In the genomic region with DNA sequence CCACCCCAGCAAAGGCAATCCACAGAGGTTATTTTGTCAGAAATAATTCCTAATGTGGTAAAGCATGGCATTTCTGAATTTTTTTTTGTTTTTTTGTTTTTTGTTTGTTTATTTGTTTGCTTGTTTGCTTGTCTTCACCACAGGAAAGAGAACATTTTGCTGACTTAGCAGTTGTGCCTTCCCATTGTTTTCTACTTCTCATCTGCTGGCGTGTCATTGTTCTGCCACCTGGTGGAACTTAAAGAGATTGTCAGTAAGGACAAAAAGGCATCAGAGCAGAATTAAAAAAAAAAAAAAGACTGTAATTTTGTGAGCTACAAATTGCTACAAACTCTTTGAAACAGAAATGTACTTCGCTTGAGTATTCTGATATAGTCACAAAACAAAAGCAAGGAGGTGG, we compare ENCODE assay signal across 16 mouse cellular contexts.
DNase-seq lines count a peak whose midpoint lies in the region; ATAC-seq lines count a peak whose summit lies in the region.
"Had no signal": no experiment of that assay in that cellular context is flagged by ENCODE, and none has a peak within 500 bp of the region (broad histone marks: within the 10 kb centered on the region; RNA-seq: fewer than 3 reads in every experiment).

No protein-coding gene starts in this region.

- no peak overlapping the region for H3K4me3 ChIP-seq in embryonic facial prominence, embryonic 11.5 days (ENCODE audit: low read depth, low read length)
- no peak overlapping the region for H3K4me3 ChIP-seq in embryonic facial prominence, embryonic 10.5 days
- H3K4me3 ChIP-seq in kidney, embryonic 15.5 days (replicated peaks): no peak overlapping the region
- H3K4me3 ChIP-seq: forebrain, embryonic 13.5 days; heart, embryonic 13.5 days; limb, embryonic 15.5 days; midbrain, embryonic 10.5 days; neural tube, embryonic 15.5 days had no signal

- H3K4me2 ChIP-seq in embryonic facial prominence, embryonic 11.5 days (ENCODE audit: low read depth, low read length): no peak overlapping the region
- H3K4me2 ChIP-seq in kidney, embryonic 15.5 days: no peak overlapping the region
- H3K4me2 ChIP-seq: forebrain, embryonic 13.5 days; heart, embryonic 13.5 days; limb, embryonic 15.5 days; neural tube, embryonic 15.5 days had no signal

- H3K9ac ChIP-seq in embryonic facial prominence, embryonic 11.5 days (replicated peaks; ENCODE audit: low read length): no peak overlapping the region
- no peak overlapping the region for H3K9ac ChIP-seq in kidney, embryonic 15.5 days
- H3K9ac ChIP-seq: forebrain, embryonic 13.5 days; heart, embryonic 13.5 days; limb, embryonic 15.5 days; neural tube, embryonic 15.5 days had no signal

- WGBS in embryonic facial prominence, embryonic 11.5 days: 25% methylated on average over 2 of the region's 2 CpGs
- 27% methylated on average over 2 of the region's 2 CpGs for WGBS in embryonic facial prominence, embryonic 10.5 days
- WGBS in kidney, embryonic 15.5 days: 25% methylated on average over 2 of the region's 2 CpGs

- H3K36me3 ChIP-seq in embryonic facial prominence, embryonic 11.5 days (replicated peaks; ENCODE audit: control insufficient read depth, insufficient read depth, low read depth, low read length): no peaks in the 10 kb centered on the region
- no peaks in the 10 kb centered on the region for H3K36me3 ChIP-seq in embryonic facial prominence, embryonic 10.5 days (replicated peaks)
- no peaks in the 10 kb centered on the region for H3K36me3 ChIP-seq in kidney, embryonic 15.5 days
- H3K36me3 ChIP-seq: heart, embryonic 13.5 days; limb, embryonic 15.5 days; midbrain, embryonic 10.5 days; neural tube, embryonic 15.5 days had no signal

- no peak for ATAC-seq in embryonic facial prominence, embryonic 11.5 days (replicated peaks; ENCODE audit: insufficient number of reproducible peaks, low FRiP score, low TSS enrichment, low read depth)
- no peak for ATAC-seq in kidney, embryonic 15.5 days (replicated peaks; ENCODE audit: low FRiP score)
- ATAC-seq: forebrain, embryonic 13.5 days had no signal

- no peaks in the 10 kb centered on the region for H3K27me3 ChIP-seq in embryonic facial prominence, embryonic 11.5 days (ENCODE audit: control insufficient read depth, insufficient read depth, low read length)
- H3K27me3 ChIP-seq in embryonic facial prominence, embryonic 10.5 days (replicated peaks; ENCODE audit: low read depth, poor library complexity, severe bottlenecking): no peaks in the 10 kb centered on the region
- no peaks in the 10 kb centered on the region for H3K27me3 ChIP-seq in kidney, embryonic 15.5 days
- H3K27me3 ChIP-seq: forebrain, embryonic 13.5 days; heart, embryonic 13.5 days; limb, embryonic 15.5 days; neural tube, embryonic 15.5 days had no signal

- peak; percentile 13 for DNase-seq in embryonic facial prominence, embryonic 11.5 days (ENCODE audit: low spot score)
- no peak for DNase-seq in embryonic facial prominence, embryonic 10.5 days (ENCODE audit: low spot score)
- DNase-seq in kidney, postnatal 10 days: peak; percentile 28
- peak; percentile 1 for DNase-seq in A20 (ENCODE audit: low read depth, low spot score)
- peak; percentile 67 for DNase-seq in adipocyte (ENCODE audit: low spot score)
- no peak for DNase-seq in urinary bladder, postnatal 4 days (ENCODE audit: low spot score in 2 of 2)
- no peak for DNase-seq in testis, postnatal 14 days (ENCODE audit: low spot score)
- DNase-seq: adrenal gland, adult 8-10 months; cerebellum, postnatal 25 days; right cerebral cortex, postnatal 4 days had no signal

- H3K4me1 ChIP-seq in embryonic facial prominence, embryonic 11.5 days (ENCODE audit: control insufficient read depth, insufficient read depth, low read length): no peaks in the 10 kb centered on the region
- H3K4me1 ChIP-seq in embryonic facial prominence, embryonic 10.5 days: no peaks in the 10 kb centered on the region
- H3K4me1 ChIP-seq in kidney, embryonic 15.5 days: no peaks in the 10 kb centered on the region
- H3K4me1 ChIP-seq: forebrain, embryonic 13.5 days; heart, embryonic 13.5 days; limb, embryonic 15.5 days; midbrain, embryonic 10.5 days; neural tube, embryonic 15.5 days had no signal

- H3K27ac ChIP-seq in embryonic facial prominence, embryonic 11.5 days (replicated peaks; ENCODE audit: low read depth, low read length): no peak overlapping the region
- no peak overlapping the region for H3K27ac ChIP-seq in embryonic facial prominence, embryonic 10.5 days (replicated peaks)
- no peak overlapping the region for H3K27ac ChIP-seq in kidney, embryonic 15.5 days
- H3K27ac ChIP-seq: forebrain, embryonic 13.5 days; heart, embryonic 13.5 days; limb, embryonic 15.5 days; midbrain, embryonic 10.5 days; neural tube, embryonic 15.5 days had no signal

- no peaks in the 10 kb centered on the region for H3K9me3 ChIP-seq in embryonic facial prominence, embryonic 11.5 days (replicated peaks; ENCODE audit: control insufficient read depth, low read length)
- H3K9me3 ChIP-seq in embryonic facial prominence, embryonic 10.5 days: no peaks in the 10 kb centered on the region
- no peaks in the 10 kb centered on the region for H3K9me3 ChIP-seq in kidney, embryonic 15.5 days (replicated peaks)
- H3K9me3 ChIP-seq: forebrain, embryonic 13.5 days; heart, embryonic 13.5 days; limb, embryonic 15.5 days; midbrain, embryonic 10.5 days; neural tube, embryonic 15.5 days had no signal

Comparison
In these comparisons a context has a peak if more than half of its experiments do, and no peak if none do; other contexts are left out.
1. DNase-seq: peak in embryonic facial prominence, embryonic 11.5 days (single experiment), kidney, postnatal 10 days (single experiment), A20 (single experiment) and adipocyte (single experiment); none in embryonic facial prominence, embryonic 10.5 days (single experiment), urinary bladder, postnatal 4 days (0 of 2) and testis, postnatal 14 days (single experiment).